In genomic region chr16:18175817-18176541, GRCm38 (mm10) we compare ENCODE assay signal across 12 mouse cellular contexts. TPM values are rescaled to one million over a fixed set of nuclear protein-coding genes. Genes with fewer than 3 reads are reported as not detected.
DNase-seq lines count a peak whose midpoint lies in the region; ATAC-seq lines count a peak whose summit lies in the region.
"Had no signal": no experiment of that assay in that cellular context is flagged by ENCODE, and none has a peak within 500 bp of the region (broad histone marks: within the 10 kb centered on the region; RNA-seq: fewer than 3 reads in every experiment).

No protein-coding gene starts in this region.

- 43% methylated on average over 6 of the region's 6 CpGs for WGBS in heart, embryonic 10.5 days
- WGBS in heart, embryonic 11.5 days (ENCODE audit: insufficient replicate concordance): 34% methylated on average over 6 of the region's 6 CpGs
- 30% methylated on average over 6 of the region's 6 CpGs for WGBS in embryonic facial prominence, embryonic 15.5 days
- 28% methylated on average over 6 of the region's 6 CpGs for WGBS in liver, embryonic 12.5 days (ENCODE audit: insufficient replicate concordance)
- WGBS in hindbrain, embryonic 10.5 days: 59% methylated on average over 6 of the region's 6 CpGs
- WGBS in midbrain, embryonic 15.5 days: 63% methylated on average over 6 of the region's 6 CpGs

- no peak overlapping the region for H3K9ac ChIP-seq in heart, embryonic 11.5 days (ENCODE audit: low read depth, low read length)
- H3K9ac ChIP-seq in embryonic facial prominence, embryonic 15.5 days: no peak overlapping the region
- no peak overlapping the region for H3K9ac ChIP-seq in liver, embryonic 12.5 days
- H3K9ac ChIP-seq in midbrain, embryonic 15.5 days: no peak overlapping the region

- peaks cover 27% of the 10 kb centered on the region; the same call in 1 of the 2 replicates for H3K27me3 ChIP-seq in heart, embryonic 10.5 days (ENCODE audit: insufficient read depth, poor library complexity, severe bottlenecking)
- peaks cover 6% of the 10 kb centered on the region for H3K27me3 ChIP-seq in heart, embryonic 11.5 days (ENCODE audit: control insufficient read depth, insufficient read depth, low read length)
- no peaks in the 10 kb centered on the region for H3K27me3 ChIP-seq in embryonic facial prominence, embryonic 15.5 days
- peaks cover 10% of the 10 kb centered on the region; the same call in 1 of the 2 replicates for H3K27me3 ChIP-seq in liver, embryonic 12.5 days (replicated peaks)
- H3K27me3 ChIP-seq in hindbrain, embryonic 10.5 days (ENCODE audit: insufficient read depth, poor library complexity, severe bottlenecking): 0 out of 2 replicates have a peak, but pooled peaks cover 3% of the 10 kb centered on the region
- no peaks in the 10 kb centered on the region for H3K27me3 ChIP-seq in midbrain, embryonic 15.5 days (replicated peaks)

- no peak overlapping the region for H3K4me3 ChIP-seq in heart, embryonic 10.5 days
- H3K4me3 ChIP-seq in heart, embryonic 11.5 days (ENCODE audit: low read depth, low read length): no peak overlapping the region
- no peak overlapping the region for H3K4me3 ChIP-seq in embryonic facial prominence, embryonic 15.5 days (replicated peaks)
- no peak overlapping the region for H3K4me3 ChIP-seq in liver, embryonic 12.5 days
- H3K4me3 ChIP-seq in hindbrain, embryonic 10.5 days: no peak overlapping the region
- no peak overlapping the region for H3K4me3 ChIP-seq in midbrain, embryonic 15.5 days
- H3K4me3 ChIP-seq: erythroblast, embryonic 14.5 days had no signal

- ATAC-seq in heart, embryonic 11.5 days (replicated peaks; ENCODE audit: insufficient number of reproducible peaks, low FRiP score, low TSS enrichment): no peak
- ATAC-seq in embryonic facial prominence, embryonic 15.5 days (ENCODE audit: insufficient number of reproducible peaks, low FRiP score, low TSS enrichment, low read depth): no peak
- ATAC-seq in liver, embryonic 12.5 days: peak; percentile 71
- ATAC-seq in midbrain, embryonic 15.5 days (replicated peaks): no peak

- no peak for DNase-seq in heart, embryonic 10.5 days (ENCODE audit: low spot score)
- peak; percentile 74 for DNase-seq in brain, adult 2 months (ENCODE audit: low read depth, low spot score)
- DNase-seq in hindbrain, embryonic 10.5 days (ENCODE audit: low spot score): no peak
- no peak for DNase-seq in right cerebral cortex, adult 2 months (ENCODE audit: low spot score in 2 of 2)
- DNase-seq: heart, postnatal 14 days; kidney, adult 2 months; lung, postnatal 14 days had no signal

- peaks cover 38% of the 10 kb centered on the region for H3K4me1 ChIP-seq in heart, embryonic 10.5 days
- no peaks in the 10 kb centered on the region for H3K4me1 ChIP-seq in heart, embryonic 11.5 days (ENCODE audit: control insufficient read depth, insufficient read depth, low read length)
- H3K4me1 ChIP-seq in embryonic facial prominence, embryonic 15.5 days: peaks cover 42% of the 10 kb centered on the region
- H3K4me1 ChIP-seq in liver, embryonic 12.5 days: peaks cover 20% of the 10 kb centered on the region; the same call in 1 of the 2 replicates
- peaks cover 30% of the 10 kb centered on the region for H3K4me1 ChIP-seq in hindbrain, embryonic 10.5 days (replicated peaks)
- H3K4me1 ChIP-seq in midbrain, embryonic 15.5 days: peaks cover 17% of the 10 kb centered on the region

- no peaks in the 10 kb centered on the region for H3K9me3 ChIP-seq in heart, embryonic 10.5 days
- no peaks in the 10 kb centered on the region for H3K9me3 ChIP-seq in heart, embryonic 11.5 days (replicated peaks; ENCODE audit: control insufficient read depth, low read length)
- H3K9me3 ChIP-seq in embryonic facial prominence, embryonic 15.5 days (replicated peaks): no peaks in the 10 kb centered on the region
- no peaks in the 10 kb centered on the region for H3K9me3 ChIP-seq in liver, embryonic 12.5 days (replicated peaks)
- H3K9me3 ChIP-seq in hindbrain, embryonic 10.5 days: no peaks in the 10 kb centered on the region
- no peaks in the 10 kb centered on the region for H3K9me3 ChIP-seq in midbrain, embryonic 15.5 days

- H3K4me2 ChIP-seq in heart, embryonic 11.5 days: no peak overlapping the region
- H3K4me2 ChIP-seq in embryonic facial prominence, embryonic 15.5 days (replicated peaks): no peak overlapping the region
- H3K4me2 ChIP-seq in liver, embryonic 12.5 days: peak overlapping the region; percentile 21
- no peak overlapping the region for H3K4me2 ChIP-seq in midbrain, embryonic 15.5 days

- no peaks in the 10 kb centered on the region for H3K36me3 ChIP-seq in heart, embryonic 10.5 days
- H3K36me3 ChIP-seq in heart, embryonic 11.5 days (ENCODE audit: control insufficient read depth, insufficient read depth, low read length): no peaks in the 10 kb centered on the region
- H3K36me3 ChIP-seq in embryonic facial prominence, embryonic 15.5 days: no peaks in the 10 kb centered on the region
- no peaks in the 10 kb centered on the region for H3K36me3 ChIP-seq in liver, embryonic 12.5 days
- no peaks in the 10 kb centered on the region for H3K36me3 ChIP-seq in hindbrain, embryonic 10.5 days
- H3K36me3 ChIP-seq in midbrain, embryonic 15.5 days (replicated peaks): no peaks in the 10 kb centered on the region

- H3K27ac ChIP-seq in heart, embryonic 10.5 days: 0 out of 2 replicates have a peak overlapping the region, but pooled peaks have one; percentile 17
- no peak overlapping the region for H3K27ac ChIP-seq in heart, embryonic 11.5 days (ENCODE audit: low read depth, low read length)
- peak overlapping the region; percentile 34; the same call in 1 of the 2 replicates for H3K27ac ChIP-seq in embryonic facial prominence, embryonic 15.5 days (replicated peaks)
- peak overlapping the region; percentile 50 for H3K27ac ChIP-seq in liver, embryonic 12.5 days
- no peak overlapping the region for H3K27ac ChIP-seq in hindbrain, embryonic 10.5 days
- H3K27ac ChIP-seq in midbrain, embryonic 15.5 days: no peak overlapping the region

RNA-seq across cellular contexts. Expression of gene Ccdc188, which starts 41.7 kb away (rescaled TPM):
- polyA plus RNA-seq in heart, embryonic 10.5 days (2016; fragmentation: Nextera tagmentation; extraction: Ambion mirVana): not detected in 2 replicates
- not detected in 2 replicates for polyA plus RNA-seq in heart, embryonic 11.5 days (2014; fragmentation: Nextera tagmentation; extraction: Ambion mirVana)
- not detected in 2 replicates for polyA plus RNA-seq in embryonic facial prominence, embryonic 15.5 days (2015; fragmentation: Nextera tagmentation; extraction: Ambion mirVana)
- not detected in 2 replicates for polyA plus RNA-seq in liver, embryonic 12.5 days (2016; fragmentation: Nextera tagmentation; extraction: Ambion mirVana)
- 0.12 TPM in 1 of 2 replicates, not detected in the other for polyA plus RNA-seq in hindbrain, embryonic 10.5 days (2016; fragmentation: Nextera tagmentation; extraction: Ambion mirVana)
- 0.14 TPM in 1 of 2 replicates, not detected in the other for polyA plus RNA-seq in midbrain, embryonic 15.5 days (2015; fragmentation: Nextera tagmentation; extraction: Ambion mirVana)
- polyA plus RNA-seq: erythroblast, embryonic 14.5 days; kidney, adult 2 months had no signal

RNA-seq across cellular contexts. Expression of gene Rtn4r, which starts 48.5 kb away (rescaled TPM):
- 0.31 and 0.79 TPM in 2 replicates for polyA plus RNA-seq in heart, embryonic 10.5 days (2016; fragmentation: Nextera tagmentation; extraction: Ambion mirVana)
- polyA plus RNA-seq in heart, embryonic 11.5 days (2014; fragmentation: Nextera tagmentation; extraction: Ambion mirVana): 0.25 and 0.26 TPM in 2 replicates
- polyA plus RNA-seq in embryonic facial prominence, embryonic 15.5 days (2015; fragmentation: Nextera tagmentation; extraction: Ambion mirVana): 7.4 and 7.9 TPM in 2 replicates
- 0.65 and 0.68 TPM in 2 replicates for polyA plus RNA-seq in liver, embryonic 12.5 days (2016; fragmentation: Nextera tagmentation; extraction: Ambion mirVana)
- 2.1 and 2.8 TPM in 2 replicates for polyA plus RNA-seq in hindbrain, embryonic 10.5 days (2016; fragmentation: Nextera tagmentation; extraction: Ambion mirVana)
- polyA plus RNA-seq in midbrain, embryonic 15.5 days (2015; fragmentation: Nextera tagmentation; extraction: Ambion mirVana): 25.0 and 27.2 TPM in 2 replicates

RNA-seq across cellular contexts. Expression of gene Zdhhc8, which starts 59.0 kb away (rescaled TPM):
- polyA plus RNA-seq in heart, embryonic 10.5 days (2016; fragmentation: Nextera tagmentation; extraction: Ambion mirVana): 21.2 and 27.5 TPM in 2 replicates
- polyA plus RNA-seq in heart, embryonic 11.5 days (2014; fragmentation: Nextera tagmentation; extraction: Ambion mirVana): 16.3 and 17.3 TPM in 2 replicates
- 24.3 and 24.7 TPM in 2 replicates for polyA plus RNA-seq in embryonic facial prominence, embryonic 15.5 days (2015; fragmentation: Nextera tagmentation; extraction: Ambion mirVana)
- 4.3 and 4.9 TPM in 2 replicates for polyA plus RNA-seq in liver, embryonic 12.5 days (2016; fragmentation: Nextera tagmentation; extraction: Ambion mirVana)
- 13.0 and 13.7 TPM in 2 replicates for polyA plus RNA-seq in hindbrain, embryonic 10.5 days (2016; fragmentation: Nextera tagmentation; extraction: Ambion mirVana)
- 15.4 and 19.9 TPM in 2 replicates for polyA plus RNA-seq in midbrain, embryonic 15.5 days (2015; fragmentation: Nextera tagmentation; extraction: Ambion mirVana)

Comparison
In these comparisons a context has a peak if more than half of its experiments do, and no peak if none do; other contexts are left out.
1. H3K27ac ChIP-seq: peak in heart, embryonic 10.5 days (single experiment), embryonic facial prominence, embryonic 15.5 days (single experiment) and liver, embryonic 12.5 days (single experiment); none in heart, embryonic 11.5 days (single experiment), hindbrain, embryonic 10.5 days (single experiment) and midbrain, embryonic 15.5 days (single experiment).